Mouse (Mus musculus) bone marrow macrophage, adult 2 months (primary cell): Measurements from ENCODE around the gene Dhrs13. TPM values are rescaled to one million over a fixed set of nuclear protein-coding genes. Genes with fewer than 3 reads are reported as not detected.

Experiments used
- H3K27ac ChIP-seq: 2 replicates; pipeline ENCODE4 v1.5.1; 2012; ENCODE audit warnings: low read depth, low read length; ENCODE audit not compliant: insufficient read depth
- H3K4me1 ChIP-seq: 2 replicates; pipeline ENCODE4 v1.6.1; 2012; ENCODE audit warnings: low read length; ENCODE audit not compliant: control insufficient read depth, insufficient read depth
- H3K4me3 ChIP-seq: 2 replicates; pipeline ENCODE4 v1.5.1; 2012; ENCODE audit warnings: mild to moderate bottlenecking, low read length, moderate library complexity; ENCODE audit not compliant: insufficient read depth
- CTCF ChIP-seq: IDR thresholded peaks from 2 replicates; pipeline ENCODE4 v1.5.1; 2012; ENCODE audit warnings: low read depth, mild to moderate bottlenecking, low read length, moderate library complexity
- POLR2A ChIP-seq: IDR thresholded peaks from 2 replicates; pipeline ENCODE4 v1.6.1; 2012; ENCODE audit warnings: mild to moderate bottlenecking, low read depth, low read length, borderline replicate concordance
- polyA plus RNA-seq: library from polyadenylated mRNA; stranded (reverse); fragments of >200 nt; gene quantifications from 2 replicates; pipeline ENCODE4 v1.2.4, GENCODE M21; 2012; ENCODE audit not compliant: missing spikeins, insufficient read depth, insufficient read length

The Dhrs13 gene
- polyA plus RNA-seq: 2.8 and 3.5 TPM in 2 replicates

DNA sequence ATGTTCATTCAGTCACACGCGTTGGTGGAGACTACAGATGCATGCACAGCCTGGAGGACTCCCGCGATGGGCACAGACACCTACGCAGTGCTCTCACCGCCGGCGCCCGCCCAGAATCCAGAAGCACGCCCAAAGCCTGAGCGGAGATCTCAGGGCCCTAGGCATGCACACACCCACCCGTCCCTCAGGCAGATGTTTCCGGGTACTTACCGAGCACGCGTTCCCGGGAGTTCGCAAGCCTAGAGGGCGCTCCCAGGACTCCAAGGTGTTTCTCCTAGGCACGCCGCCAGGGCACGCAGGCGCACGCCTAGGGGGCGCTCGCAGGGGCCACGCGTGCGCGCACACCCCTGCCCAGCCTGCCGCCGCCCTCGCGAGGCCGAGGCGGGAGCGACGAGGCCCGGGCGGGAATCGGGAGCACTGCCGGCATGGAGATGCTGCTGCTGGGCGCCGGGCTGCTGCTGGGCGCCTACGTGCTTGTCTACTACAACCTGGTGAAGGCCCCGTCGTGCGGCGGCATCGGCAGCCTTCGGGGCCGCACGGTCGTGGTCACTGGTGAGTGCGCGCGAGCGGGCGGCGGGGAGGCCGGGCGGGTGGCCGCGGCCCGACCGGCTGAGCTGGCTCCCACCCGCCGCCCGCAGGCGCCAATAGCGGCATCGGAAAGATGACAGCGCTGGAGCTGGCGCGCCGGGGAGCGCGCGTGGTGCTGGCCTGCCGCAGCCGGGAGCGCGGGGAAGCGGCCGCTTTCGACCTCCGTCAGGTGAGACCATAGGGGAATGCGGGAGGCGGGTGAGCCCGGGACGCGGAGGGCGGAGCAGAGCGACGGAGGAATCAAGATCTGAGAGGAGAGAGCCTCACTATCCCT, at the start of gene Dhrs13:
Gene Dhrs13, plus strand, starts transcription at position 334 of the 862 bp plus-strand sequence.
- H3K4me1 ChIP-seq: peaks cover 29% of the 10 kb centered on the region
- no peak within 1 kb of the TSS for H3K27ac ChIP-seq
- TF ChIP-seq CTCF (peak; percentile 74), POLR2A (no peak)
- peak within 1 kb of the TSS; percentile 71 for H3K4me3 ChIP-seq

DNA sequence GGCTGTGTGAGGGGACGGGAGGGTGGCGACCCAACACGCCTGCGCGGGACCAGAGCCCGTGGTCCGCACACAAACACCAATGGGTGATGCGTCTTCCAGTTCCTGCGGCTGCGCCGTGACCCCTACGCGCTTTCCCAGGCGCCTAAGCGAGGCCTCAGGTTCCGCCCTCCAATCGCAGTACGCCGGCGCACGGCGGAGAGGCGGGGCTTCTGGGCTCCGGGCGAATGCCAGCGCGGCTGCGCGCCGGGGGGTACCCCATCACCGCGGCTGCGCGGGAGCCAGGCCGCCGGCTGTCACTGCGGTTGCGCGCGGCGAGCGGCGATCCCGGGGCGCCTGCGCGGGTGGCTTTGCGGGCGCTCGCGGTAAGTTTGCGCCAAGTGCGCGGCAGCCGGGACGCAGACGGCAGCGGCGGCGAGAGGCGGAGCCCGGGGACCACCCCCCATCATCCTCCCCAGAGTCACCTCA, 49.6 kb upstream of the Dhrs13 start, which contains the start of gene Phf12:
Gene Phf12, plus strand, starts transcription at position 314 of the 465 bp plus-strand sequence.
- Histone ChIP-seq H3K27ac (peak within 1 kb of the TSS; percentile 92), H3K4me1 (peaks cover 21% of the 10 kb centered on the region), H3K4me3 (peak within 1 kb of the TSS; percentile 94)
- TF ChIP-seq POLR2A (no peak), CTCF (no peak)

GRCm38 (mm10) chr11:77983191-77983936, 48.7 kb upstream of the Dhrs13 start:
- H3K4me3 ChIP-seq: peak overlapping the region; percentile 94
- peaks cover 21% of the 10 kb centered on the region for H3K4me1 ChIP-seq
- no peak for TF ChIP-seq CTCF
- no peak for TF ChIP-seq POLR2A
- peak overlapping the region; percentile 87 for H3K27ac ChIP-seq

GRCm38 (mm10) chr11:77983937-77984835, 47.9 kb upstream of the Dhrs13 start:
- TF ChIP-seq POLR2A (no peak), CTCF (no peak)
- Histone ChIP-seq H3K4me3 (peak overlapping the region; percentile 94), H3K4me1 (peaks cover 25% of the 10 kb centered on the region), H3K27ac (peak overlapping the region; percentile 87)

GRCm38 (mm10) chr11:77984836-77985231, 47.2 kb upstream of the Dhrs13 start:
- peak overlapping the region; percentile 94 for H3K4me3 ChIP-seq
- H3K27ac ChIP-seq: peak overlapping the region; percentile 87
- peaks cover 28% of the 10 kb centered on the region for H3K4me1 ChIP-seq
- TF ChIP-seq POLR2A: no peak
- TF ChIP-seq CTCF: no peak

DNA sequence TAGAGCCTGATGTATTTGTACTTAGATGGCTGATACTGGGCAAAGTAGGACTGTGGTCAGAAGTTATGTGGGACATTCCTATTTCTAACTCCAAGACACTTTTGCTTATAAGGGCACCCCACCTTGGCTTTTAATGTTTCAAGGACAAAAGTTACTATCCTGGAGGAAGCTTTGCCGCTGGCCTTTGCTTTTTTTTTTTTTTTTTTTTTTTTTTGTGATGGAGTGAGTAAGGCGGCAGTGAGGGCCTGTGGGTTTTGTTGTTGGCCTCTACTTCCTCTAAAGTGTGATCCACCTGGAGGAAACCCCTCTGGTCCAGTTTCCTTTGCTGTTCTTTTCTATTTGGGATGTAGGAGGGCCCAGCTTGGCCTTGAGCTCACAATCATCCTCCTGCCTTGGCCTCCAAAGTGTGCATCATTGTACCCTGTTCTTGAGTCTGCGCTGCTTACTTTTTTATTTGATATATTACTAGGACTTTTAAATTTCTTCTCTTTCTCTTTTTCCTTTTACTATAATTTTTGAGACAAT, 46.5 kb upstream of the Dhrs13 start:
- peaks cover 23% of the 10 kb centered on the region for H3K4me1 ChIP-seq
- no peak overlapping the region for H3K27ac ChIP-seq
- no peak for TF ChIP-seq POLR2A
- TF ChIP-seq CTCF: no peak
- H3K4me3 ChIP-seq: peak overlapping the region; percentile 94; the same call in 1 of the 2 replicates

DNA sequence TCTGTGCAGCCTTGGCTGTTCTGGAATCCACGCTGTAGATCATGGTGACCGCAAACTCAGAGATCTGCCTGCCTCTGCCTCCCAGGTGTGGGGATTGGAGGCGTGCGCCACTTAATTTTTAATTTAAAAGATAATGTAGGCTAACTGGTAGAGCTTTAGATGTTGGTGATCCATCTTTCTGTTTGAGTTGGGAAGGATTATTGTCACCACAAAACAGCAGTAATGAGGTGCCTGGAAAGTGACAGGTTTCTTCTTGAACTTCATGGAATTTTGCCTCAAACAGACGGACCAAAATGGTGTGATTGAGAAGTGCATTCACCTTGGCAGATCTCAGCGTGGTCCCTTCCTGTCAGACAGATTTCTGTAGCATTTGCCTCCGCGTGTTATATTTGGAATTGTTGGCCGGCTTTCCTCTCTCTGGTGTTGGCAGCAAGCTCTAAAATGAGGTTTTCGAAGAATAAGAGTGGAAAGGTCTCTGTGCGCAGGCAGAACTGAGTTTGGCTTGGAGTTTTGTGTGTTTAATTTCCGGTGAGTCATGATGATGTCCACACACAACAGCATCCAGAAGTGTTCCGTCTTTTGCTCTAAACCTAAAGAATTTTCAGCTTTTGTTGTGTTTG, 42.9 kb upstream of the Dhrs13 start:
- H3K27ac ChIP-seq: 0 out of 2 replicates have a peak overlapping the region, but pooled peaks have one; percentile 19
- H3K4me3 ChIP-seq: no peak overlapping the region
- TF ChIP-seq CTCF: no peak
- TF ChIP-seq POLR2A: no peak
- peaks cover 21% of the 10 kb centered on the region for H3K4me1 ChIP-seq

DNA sequence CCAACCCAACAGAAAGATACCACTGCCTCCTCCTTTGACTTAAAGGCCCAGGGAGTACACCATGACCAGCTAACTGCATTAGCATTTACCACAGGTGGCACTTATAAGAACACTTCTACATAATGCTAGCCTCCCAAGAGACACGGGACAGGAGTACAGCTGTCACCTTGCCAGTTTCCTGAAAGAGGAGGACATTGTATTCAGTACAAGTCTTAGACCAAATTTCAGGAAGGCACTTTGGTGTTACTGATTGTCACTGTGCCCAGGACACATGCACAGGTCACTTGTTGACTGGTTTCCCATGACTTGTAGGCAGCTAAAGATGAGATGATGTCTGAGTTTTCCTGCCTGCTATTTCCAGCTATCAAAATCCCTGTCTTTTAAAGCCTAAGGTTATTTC, 36.5 kb upstream of the Dhrs13 start:
- H3K4me3 ChIP-seq: no peak overlapping the region
- H3K27ac ChIP-seq: no peak overlapping the region
- TF ChIP-seq CTCF (no peak), POLR2A (no peak)
- H3K4me1 ChIP-seq: no peaks in the 10 kb centered on the region
